Mouse (Mus musculus): ENCODE results near the gene Nyap2. TPM values are rescaled to one million over a fixed set of nuclear protein-coding genes. Genes with fewer than 3 reads are reported as not detected.

Gene Nyap2
- not detected in 4 replicates for total RNA-seq (2023)

DNA sequence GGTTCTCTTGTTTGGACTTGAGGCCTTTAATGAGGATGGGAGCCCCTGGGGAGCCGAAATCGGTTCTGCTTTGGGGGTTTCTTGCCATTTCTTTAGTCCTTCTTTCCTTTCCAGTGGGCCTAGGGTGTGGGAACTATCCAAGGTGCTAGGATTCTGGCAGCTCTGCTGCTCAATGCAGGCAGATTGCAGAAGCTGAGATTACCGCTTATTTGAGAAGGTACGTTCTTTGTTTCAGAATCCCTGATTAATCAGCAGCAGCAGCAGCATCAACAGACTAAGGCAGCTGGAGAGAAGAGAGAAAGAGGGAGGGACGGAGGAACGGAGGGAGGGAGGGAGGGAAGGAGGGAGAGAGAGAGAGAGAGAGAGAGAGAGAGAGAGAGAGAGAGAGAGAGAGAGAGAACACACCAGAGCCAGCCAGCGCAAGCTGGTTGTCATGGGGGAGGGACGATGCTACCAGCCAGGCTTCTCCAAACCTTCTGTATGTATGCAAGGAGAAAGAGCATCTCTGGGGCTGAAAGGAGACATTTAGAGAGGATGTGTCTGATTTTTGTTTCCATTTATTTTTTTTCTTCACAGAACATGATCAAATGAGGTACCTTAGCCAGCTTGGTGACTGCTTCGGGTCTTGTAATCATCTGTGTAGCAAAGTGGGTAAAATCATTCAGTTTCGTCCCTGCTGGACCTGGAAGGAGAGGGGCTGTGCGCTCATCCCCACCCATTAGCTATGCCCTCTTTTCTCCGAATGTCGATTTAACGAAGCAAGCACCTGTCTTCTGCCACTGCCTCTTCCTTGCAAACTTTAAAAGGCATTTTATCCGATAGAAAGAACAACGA, at the start of gene Nyap2:
TSS of gene Nyap2 (plus strand) at position 120 of the 834 bp plus-strand sequence.

Data from B cell, adult 62 days (primary cell).